Mouse (Mus musculus): Measurements from ENCODE around the gene Map3k14. TPM values are rescaled to one million over a fixed set of nuclear protein-coding genes. Genes with fewer than 3 reads are reported as not detected.
"Not testable (repeated sequence)": the region's sequence is repeated elsewhere in the genome, so short reads cannot be mapped to it uniquely, and the experiment has no call there.

Gene Map3k14
- polyA plus RNA-seq, 1 experiment = 12.7 TPM

GRCm38 (mm10) chr11:103309956-103310574 is 42.8 kb upstream of the Map3k14 start:
- 68% methylated on average over 10 of the region's 10 CpGs for WGBS
- peaks cover 5% of the 10 kb centered on the region for H3K4me1 ChIP-seq (ENCODE audit: control insufficient read depth, insufficient read depth, insufficient read length, low read length)

GRCm38 (mm10) chr11:103307910-103308309 is 40.6 kb upstream of the Map3k14 start:
- H3K27ac ChIP-seq (ENCODE audit: insufficient read depth, low read depth, low read length) = peak overlapping the region; percentile 42; the same call in 1 of the 2 replicates
- no peak overlapping the region for H3K4me3 ChIP-seq (ENCODE audit: low read depth, low read length)
- TF ChIP-seq POLR2A (IDR thresholded peaks at IDR 0.05; ENCODE audit: low read depth, low read length) = no peak
- TF ChIP-seq CTCF (IDR thresholded peaks at IDR 0.05; ENCODE audit: extremely low read depth, insufficient read length, insufficient replicate concordance, low read depth, low read length) = no peak
- no peaks in the 10 kb centered on the region for H3K36me3 ChIP-seq (ENCODE audit: control insufficient read depth, insufficient read depth, low read length)
- H3K27me3 ChIP-seq (ENCODE audit: control insufficient read depth, insufficient read depth, low read length) = no peaks in the 10 kb centered on the region; the same call in 1 of the 2 replicates
- peaks cover 2% of the 10 kb centered on the region; the same call in 1 of the 2 replicates for H3K4me1 ChIP-seq (ENCODE audit: control insufficient read depth, insufficient read depth, insufficient read length, low read length)
- WGBS = 32% methylated on average over 8 of the region's 8 CpGs

More at GRCm38 (mm10) chr11:103309956-103310574, 42.8 kb upstream of the Map3k14 start:
- no peaks in the 10 kb centered on the region for H3K36me3 ChIP-seq (ENCODE audit: control insufficient read depth, insufficient read depth, low read length)
- H3K4me3 ChIP-seq (ENCODE audit: low read depth, low read length) = no peak overlapping the region
- TF ChIP-seq POLR2A (IDR thresholded peaks at IDR 0.05; ENCODE audit: low read depth, low read length) = no peak
- no peak for TF ChIP-seq CTCF (IDR thresholded peaks at IDR 0.05; ENCODE audit: extremely low read depth, insufficient read length, insufficient replicate concordance, low read depth, low read length)
- no peak overlapping the region for H3K27ac ChIP-seq (ENCODE audit: insufficient read depth, low read depth, low read length)
- H3K27me3 ChIP-seq (ENCODE audit: control insufficient read depth, insufficient read depth, low read length) = no peaks in the 10 kb centered on the region; the same call in 1 of the 2 replicates

- no peak for TF ChIP-seq CTCF (IDR thresholded peaks at IDR 0.05; ENCODE audit: extremely low read depth, insufficient read length, insufficient replicate concordance, low read depth, low read length)
- no peak for TF ChIP-seq POLR2A (IDR thresholded peaks at IDR 0.05; ENCODE audit: low read depth, low read length)
- 0 out of 2 replicates have a peak, but pooled peaks cover 2% of the 10 kb centered on the region for H3K4me1 ChIP-seq (ENCODE audit: control insufficient read depth, insufficient read depth, insufficient read length, low read length)
- 77% methylated on average over 9 of the region's 9 CpGs for WGBS
- no peaks in the 10 kb centered on the region for H3K27me3 ChIP-seq (ENCODE audit: control insufficient read depth, insufficient read depth, low read length)
- H3K27ac ChIP-seq (ENCODE audit: insufficient read depth, low read depth, low read length) = no peak overlapping the region
- no peaks in the 10 kb centered on the region for H3K36me3 ChIP-seq (ENCODE audit: control insufficient read depth, insufficient read depth, low read length)
- no peak overlapping the region for H3K4me3 ChIP-seq (ENCODE audit: low read depth, low read length)
Observed at GRCm38 (mm10) chr11:103304525-103304924, 37.3 kb upstream of the Map3k14 start.

- WGBS = 83% methylated on average over 7 of the region's 7 CpGs
- Histone ChIP-seq H3K27me3 (ENCODE audit: control insufficient read depth, insufficient read depth, low read length) (no peaks in the 10 kb centered on the region), H3K27ac (ENCODE audit: insufficient read depth, low read depth, low read length) (no peak overlapping the region), H3K4me1 (ENCODE audit: control insufficient read depth, insufficient read depth, insufficient read length, low read length) (no peaks in the 10 kb centered on the region), H3K4me3 (ENCODE audit: low read depth, low read length) (no peak overlapping the region), H3K36me3 (ENCODE audit: control insufficient read depth, insufficient read depth, low read length) (no peaks in the 10 kb centered on the region)
- TF ChIP-seq POLR2A (IDR thresholded peaks at IDR 0.05; ENCODE audit: low read depth, low read length) = no peak
- TF ChIP-seq CTCF (IDR thresholded peaks at IDR 0.05; ENCODE audit: extremely low read depth, insufficient read length, insufficient replicate concordance, low read depth, low read length) = no peak
Observed at GRCm38 (mm10) chr11:103294772-103295171, 27.5 kb upstream of the Map3k14 start.

GRCm38 (mm10) chr11:103294066-103294465 is 26.8 kb upstream of the Map3k14 start:
- Histone ChIP-seq H3K36me3 (ENCODE audit: control insufficient read depth, insufficient read depth, low read length) (no peaks in the 10 kb centered on the region), H3K4me1 (ENCODE audit: control insufficient read depth, insufficient read depth, insufficient read length, low read length) (no peaks in the 10 kb centered on the region), H3K4me3 (ENCODE audit: low read depth, low read length) (no peak overlapping the region), H3K27me3 (ENCODE audit: control insufficient read depth, insufficient read depth, low read length) (no peaks in the 10 kb centered on the region), H3K27ac (ENCODE audit: insufficient read depth, low read depth, low read length) (no peak overlapping the region)
- WGBS = 86% methylated on average over 6 of the region's 6 CpGs
- no peak for TF ChIP-seq CTCF (IDR thresholded peaks at IDR 0.05; ENCODE audit: extremely low read depth, insufficient read length, insufficient replicate concordance, low read depth, low read length)
- TF ChIP-seq POLR2A (IDR thresholded peaks at IDR 0.05; ENCODE audit: low read depth, low read length) = no peak

GRCm38 (mm10) chr11:103292890-103293287 is 25.6 kb upstream of the Map3k14 start:
- no peaks in the 10 kb centered on the region for H3K36me3 ChIP-seq (ENCODE audit: control insufficient read depth, insufficient read depth, low read length)
- no peak overlapping the region for H3K4me3 ChIP-seq (ENCODE audit: low read depth, low read length)
- no peaks in the 10 kb centered on the region for H3K27me3 ChIP-seq (ENCODE audit: control insufficient read depth, insufficient read depth, low read length)
- H3K4me1 ChIP-seq (ENCODE audit: control insufficient read depth, insufficient read depth, insufficient read length, low read length) = no peaks in the 10 kb centered on the region
- no peak overlapping the region for H3K27ac ChIP-seq (ENCODE audit: insufficient read depth, low read depth, low read length)
- no peak for TF ChIP-seq CTCF (IDR thresholded peaks at IDR 0.05; ENCODE audit: extremely low read depth, insufficient read length, insufficient replicate concordance, low read depth, low read length)
- TF ChIP-seq POLR2A (IDR thresholded peaks at IDR 0.05; ENCODE audit: low read depth, low read length) = no peak
- WGBS = 71% methylated on average over 5 of the region's 5 CpGs

GRCm38 (mm10) chr11:103292152-103292889 is 25.0 kb upstream of the Map3k14 start:
- 7% methylated on average over 14 of the region's 14 CpGs for WGBS
- TF ChIP-seq CTCF (IDR thresholded peaks at IDR 0.05; ENCODE audit: extremely low read depth, insufficient read length, insufficient replicate concordance, low read depth, low read length) (no peak), POLR2A (IDR thresholded peaks at IDR 0.05; ENCODE audit: low read depth, low read length) (no peak)
- H3K36me3 ChIP-seq (ENCODE audit: control insufficient read depth, insufficient read depth, low read length) = no peaks in the 10 kb centered on the region
- H3K27me3 ChIP-seq (ENCODE audit: control insufficient read depth, insufficient read depth, low read length) = no peaks in the 10 kb centered on the region
- no peak overlapping the region for H3K4me3 ChIP-seq (ENCODE audit: low read depth, low read length)
- H3K27ac ChIP-seq (ENCODE audit: insufficient read depth, low read depth, low read length) = no peak overlapping the region
- H3K4me1 ChIP-seq (ENCODE audit: control insufficient read depth, insufficient read depth, insufficient read length, low read length) = no peaks in the 10 kb centered on the region

GRCm38 (mm10) chr11:103290841-103291240 is 23.6 kb upstream of the Map3k14 start:
- not testable (repeated sequence) for H3K4me3 ChIP-seq (ENCODE audit: low read depth, low read length); H3K27ac ChIP-seq (ENCODE audit: insufficient read depth, low read depth, low read length); H3K4me1 ChIP-seq (ENCODE audit: control insufficient read depth, insufficient read depth, insufficient read length, low read length); H3K36me3 ChIP-seq (ENCODE audit: control insufficient read depth, insufficient read depth, low read length); H3K27me3 ChIP-seq (ENCODE audit: control insufficient read depth, insufficient read depth, low read length)
- 87% methylated on average over 7 of the region's 7 CpGs for WGBS

Data from small intestine, adult 2 months (tissue).